Mouse (Mus musculus) heart, postnatal 10 days (tissue): Measurements from ENCODE around the gene Deup1. TPM values are rescaled to one million over a fixed set of nuclear protein-coding genes. Genes with fewer than 3 reads are reported as not detected.
A peak's percentile ranks its signal among the peaks of the same experiment; 100 is the strongest.

Experiments used
- DNase-seq, 2 experiments: peaks; one replicate each; pipeline ENCODE4 v3.0.0; 2021
- intact Hi-C: fragments of 180-260 bp; cut with DNase I; formaldehyde crosslinking; loops from one replicate; pipeline ENCODE4 v1.15.1; 2025
- total RNA-seq, 2 experiments: library from RNA; stranded (reverse); gene quantifications; 2 replicates each; pipeline ENCODE4 v1.2.3; 2021

The Deup1 gene
- total RNA-seq, result under 1 TPM; 0.12 to 0.32 TPM

GRCm38 (mm10) chr9:15627785-15628287 is at the start of gene Deup1:
Gene Deup1, minus strand, starts transcription at chr9:15627933.
- DNase-seq, result peak; percentile 26 to 46
- intact Hi-C loops, result no loop called here

- DNase-seq, result no peak
- intact Hi-C loops, result no loop called here
These were observed 44.5 kb upstream of the Deup1 start for GRCm38 (mm10) chr9:15672251-15672650.

- peak in 1 of 2 experiments; percentile 12 for DNase-seq
- intact Hi-C loops, result no loop called here
These were observed 42.3 kb upstream of the Deup1 start for GRCm38 (mm10) chr9:15670002-15670527.

GRCm38 (mm10) chr9:15669452-15669851 is 41.7 kb upstream of the Deup1 start:
- no peak for DNase-seq
- intact Hi-C loops, result no loop called here

- intact Hi-C loops, result no loop called here
- no peak for DNase-seq
These were observed 36.9 kb upstream of the Deup1 start for GRCm38 (mm10) chr9:15664606-15665005.

GRCm38 (mm10) chr9:15659069-15659468 is 31.3 kb upstream of the Deup1 start:
- intact Hi-C loops, result no loop called here
- no peak for DNase-seq

GRCm38 (mm10) chr9:15658236-15658785 is 30.6 kb upstream of the Deup1 start:
- intact Hi-C loops, result no loop called here
- no peak for DNase-seq

GRCm38 (mm10) chr9:15653036-15653435 is 25.3 kb upstream of the Deup1 start:
- no peak for DNase-seq
- intact Hi-C loops, result no loop called here

- intact Hi-C loops, result no loop called here
- DNase-seq, result no peak
These were observed 22.2 kb upstream of the Deup1 start for GRCm38 (mm10) chr9:15649977-15650376.

GRCm38 (mm10) chr9:15627384-15627783 is 349 bp downstream of the Deup1 start:
- intact Hi-C loops, result no loop called here
- DNase-seq, result no peak

- intact Hi-C loops, result no loop called here
These were observed 3.0 kb downstream of the Deup1 start for GRCm38 (mm10) chr9:15624739-15625138.

GRCm38 (mm10) chr9:15619767-15620166 is 8.0 kb downstream of the Deup1 start:
- intact Hi-C loops, result no loop called here
- no peak for DNase-seq

More at GRCm38 (mm10) chr9:15624739-15625138, 3.0 kb downstream of the Deup1 start:
- DNase-seq, result no peak

GRCm38 (mm10) chr9:15619020-15619590 is 8.6 kb downstream of the Deup1 start:
- no peak for DNase-seq
- intact Hi-C loops, result no loop called here

- intact Hi-C loops, result no loop called here
- no peak for DNase-seq
These were observed 10.7 kb downstream of the Deup1 start for GRCm38 (mm10) chr9:15617061-15617460.

- DNase-seq, result no peak
- intact Hi-C loops, result no loop called here
These were observed 11.3 kb downstream of the Deup1 start for GRCm38 (mm10) chr9:15616471-15616870.

- DNase-seq, result peak; percentile 4 to 15
- intact Hi-C loops, result loop anchor here (5.0 kb wide), 1 partner anchor 112 kb away; no protein-coding TSS in a partner anchor
These were observed 18.3 kb downstream of the Deup1 start for GRCm38 (mm10) chr9:15609280-15609930.

- intact Hi-C loops, result loop anchor here (5.0 kb wide), 1 partner anchor 110 kb away; no protein-coding TSS in a partner anchor
These were observed 20.1 kb downstream of the Deup1 start for GRCm38 (mm10) chr9:15607601-15608000.

GRCm38 (mm10) chr9:15603156-15603555 is 24.6 kb downstream of the Deup1 start:
- DNase-seq, result no peak
- intact Hi-C loops, result no loop called here

More at GRCm38 (mm10) chr9:15607601-15608000, 20.1 kb downstream of the Deup1 start:
- DNase-seq, result no peak

- intact Hi-C loops, result no loop called here
- DNase-seq, result no peak
These were observed 26.7 kb downstream of the Deup1 start for GRCm38 (mm10) chr9:15600859-15601540.

- no peak for DNase-seq
These were observed 27.4 kb downstream of the Deup1 start for GRCm38 (mm10) chr9:15600156-15600858.

More at GRCm38 (mm10) chr9:15600156-15600858, 27.4 kb downstream of the Deup1 start:
- intact Hi-C loops, result no loop called here
